Mouse (Mus musculus): ENCODE results near the gene Kank4.

- no peak for TF ChIP-seq CTCF (IDR thresholded peaks at IDR 0.05; ENCODE audit: insufficient read depth, low read depth, low read length)
- TF ChIP-seq POLR2A (IDR thresholded peaks at IDR 0.05; ENCODE audit: insufficient read depth, low read depth, low read length) = no peak
These were observed 30.0 kb upstream of the Kank4 start for GRCm38 (mm10) chr4:98847120-98847885.
